Mouse (Mus musculus): ENCODE measurements around the gene Ostm1.

Gene Ostm1

GRCm38 (mm10) chr10:42630596-42631355 lies 47.2 kb downstream of the Ostm1 start:
- DNase-seq (ENCODE audit: low spot score), result peak; percentile 76

- DNase-seq (ENCODE audit: low spot score), result peak; percentile 17
These were observed 48.3 kb downstream of the Ostm1 start for GRCm38 (mm10) chr10:42631754-42632452.

- DNase-seq (ENCODE audit: low spot score), result peak; percentile 54
These were observed 49.1 kb downstream of the Ostm1 start for GRCm38 (mm10) chr10:42632453-42633360.

- DNase-seq (ENCODE audit: low spot score), result peak; percentile 43
These were observed 49.9 kb downstream of the Ostm1 start for GRCm38 (mm10) chr10:42633361-42634121.

GRCm38 (mm10) chr10:42634122-42634720 lies 50.6 kb downstream of the Ostm1 start:
- peak; percentile 60 for DNase-seq (ENCODE audit: low spot score)

GRCm38 (mm10) chr10:42635046-42635445 lies 51.4 kb downstream of the Ostm1 start:
- peak; percentile 16 for DNase-seq (ENCODE audit: low spot score)

GRCm38 (mm10) chr10:42635566-42636359 lies 52.1 kb downstream of the Ostm1 start:
- DNase-seq (ENCODE audit: low spot score), result peak; percentile 44

- DNase-seq (ENCODE audit: low spot score), result peak; percentile 44
These were observed 52.9 kb downstream of the Ostm1 start for GRCm38 (mm10) chr10:42636360-42637182.

GRCm38 (mm10) chr10:42637183-42637788 lies 53.7 kb downstream of the Ostm1 start:
- peak; percentile 94 for DNase-seq (ENCODE audit: low spot score)

- no peak for DNase-seq (ENCODE audit: low spot score)
These were observed 56.2 kb downstream of the Ostm1 start for GRCm38 (mm10) chr10:42639856-42640255.

- no peak for DNase-seq (ENCODE audit: low spot score)
These were observed 60.0 kb downstream of the Ostm1 start for GRCm38 (mm10) chr10:42643638-42644037.

- DNase-seq (ENCODE audit: low spot score), result no peak
These were observed 62.7 kb downstream of the Ostm1 start for GRCm38 (mm10) chr10:42646340-42646739.

GRCm38 (mm10) chr10:42661916-42662315 lies 78.3 kb downstream of the Ostm1 start:
- DNase-seq (ENCODE audit: low spot score), result no peak

GRCm38 (mm10) chr10:42669970-42670369 lies 86.3 kb downstream of the Ostm1 start:
- DNase-seq (ENCODE audit: low spot score), result no peak

GRCm38 (mm10) chr10:42672798-42673197 lies 89.2 kb downstream of the Ostm1 start:
- no peak for DNase-seq (ENCODE audit: low spot score)

GRCm38 (mm10) chr10:42675571-42675970 lies 91.9 kb downstream of the Ostm1 start:
- no peak for DNase-seq (ENCODE audit: low spot score)

GRCm38 (mm10) chr10:42678331-42678730 lies 94.7 kb downstream of the Ostm1 start:
- DNase-seq (ENCODE audit: low spot score), result no peak

- peak; percentile 92 for DNase-seq (ENCODE audit: low spot score)
These were observed 95.2 kb downstream of the Ostm1 start for GRCm38 (mm10) chr10:42678755-42679364.

Data from retina, embryonic 14.5 days (tissue).